ENCODE assay signal across 9 mouse cellular contexts in the genomic region with DNA sequence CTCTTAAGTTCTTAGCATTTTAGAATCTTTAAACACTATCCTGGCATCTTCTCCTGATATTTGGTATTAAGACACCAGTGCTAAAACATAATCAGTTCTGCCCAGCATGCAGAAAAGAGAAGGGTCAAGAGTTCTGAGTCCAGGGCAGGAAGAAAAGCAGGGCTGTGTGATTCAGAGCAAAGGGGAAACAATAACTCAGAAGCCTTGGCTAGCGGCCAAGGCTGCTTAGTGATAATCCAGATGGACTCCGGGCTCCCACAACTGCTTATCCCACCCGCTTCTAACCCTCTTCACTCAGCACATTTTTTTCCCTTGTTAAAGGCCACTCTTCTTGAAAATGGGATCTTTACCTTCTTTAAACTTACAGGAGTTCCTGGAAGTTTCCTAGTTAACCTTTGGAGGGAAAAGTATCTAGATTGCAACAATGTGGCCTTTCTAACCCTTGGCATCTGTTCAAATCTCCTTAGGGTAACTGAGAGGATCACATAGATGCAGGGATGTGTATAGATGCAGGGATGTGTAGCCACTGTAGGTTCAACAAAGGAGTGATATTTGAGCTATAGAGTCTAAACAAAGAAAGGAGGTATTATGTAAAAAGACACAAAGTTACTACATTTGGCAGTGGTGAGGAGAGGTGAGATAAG. TPM values are rescaled to one million over a fixed set of nuclear protein-coding genes. Genes with fewer than 3 reads are reported as not detected.
DNase-seq lines count a peak whose midpoint lies in the region; ATAC-seq and TF ChIP-seq lines count a peak whose summit lies in the region.
"Had no signal": no experiment of that assay in that cellular context is flagged by ENCODE, and none has a peak within 500 bp of the region (broad histone marks: within the 10 kb centered on the region; RNA-seq: fewer than 3 reads in every experiment).

No protein-coding gene starts in this region.

- ATAC-seq in hindbrain, postnatal 0 days, result no peak
- peak; percentile 47 for ATAC-seq in lung, postnatal 0 days
- ATAC-seq in stomach, embryonic 15.5 days (ENCODE audit: insufficient read depth, low FRiP score, low read depth), result no peak
- ATAC-seq in cerebellum, adult (ENCODE audit: insufficient number of reproducible peaks, low FRiP score, low TSS enrichment), result no peak

- H3K4me2 ChIP-seq in hindbrain, postnatal 0 days (ENCODE audit: low read depth, low read length), result no peak overlapping the region
- H3K4me2 ChIP-seq in lung, postnatal 0 days (replicated peaks; ENCODE audit: low read depth, low read length), result no peak overlapping the region
- H3K4me2 ChIP-seq in stomach, embryonic 15.5 days, result no peak overlapping the region

- DNase-seq in Muller cell, postnatal 12 days (ENCODE audit: inconsistent ontology term), result peak; percentile 74
- peak; percentile 84 for DNase-seq in adrenal gland, postnatal 14 days
- DNase-seq in gastrocnemius, postnatal 14 days, result peak; percentile 56
- peak; percentile 78 for DNase-seq in hindbrain, postnatal 0 days (ENCODE audit: low spot score)
- peak; percentile 78 for DNase-seq in lung, postnatal 0 days (ENCODE audit: low spot score)
- no peak for DNase-seq in thymus, postnatal 10 days (ENCODE audit: low spot score in 2 of 2)

- intact Hi-C loops in gastrocnemius, postnatal 14 days (cut with DNase I; ENCODE audit: low total_unique reads), result no loop called here

- no peak for TF ChIP-seq CTCF in hindbrain, postnatal 0 days (IDR thresholded peaks at IDR 0.05; ENCODE audit: low read depth)
- TF ChIP-seq CTCF in lung, postnatal 0 days (IDR thresholded peaks at IDR 0.05), result no peak

- H3K36me3 ChIP-seq in hindbrain, postnatal 0 days (ENCODE audit: insufficient read depth, low read length), result no peaks in the 10 kb centered on the region
- H3K36me3 ChIP-seq in lung, postnatal 0 days (ENCODE audit: insufficient read depth, low read length), result no peaks in the 10 kb centered on the region
- no peaks in the 10 kb centered on the region for H3K36me3 ChIP-seq in stomach, embryonic 15.5 days

- H3K9me3 ChIP-seq in hindbrain, postnatal 0 days (ENCODE audit: low read length), result no peaks in the 10 kb centered on the region
- no peaks in the 10 kb centered on the region for H3K9me3 ChIP-seq in lung, postnatal 0 days (ENCODE audit: low read length)
- no peaks in the 10 kb centered on the region for H3K9me3 ChIP-seq in stomach, embryonic 15.5 days

- H3K4me1 ChIP-seq in hindbrain, postnatal 0 days (ENCODE audit: insufficient read depth, low read length), result no peaks in the 10 kb centered on the region
- H3K4me1 ChIP-seq in lung, postnatal 0 days (ENCODE audit: insufficient read depth, low read depth, low read length), result peaks cover 3% of the 10 kb centered on the region; the same call in 1 of the 2 replicates
- H3K4me1 ChIP-seq in stomach, embryonic 15.5 days, result peaks cover 7% of the 10 kb centered on the region; the same call in 1 of the 2 replicates

- H3K9ac ChIP-seq in hindbrain, postnatal 0 days (replicated peaks; ENCODE audit: low read length), result no peak overlapping the region
- no peak overlapping the region for H3K9ac ChIP-seq in lung, postnatal 0 days (replicated peaks; ENCODE audit: low read depth)
- H3K9ac ChIP-seq in stomach, embryonic 15.5 days, result no peak overlapping the region

- no peaks in the 10 kb centered on the region for H3K27me3 ChIP-seq in hindbrain, postnatal 0 days (ENCODE audit: insufficient read depth, low read length)
- H3K27me3 ChIP-seq in lung, postnatal 0 days (replicated peaks; ENCODE audit: insufficient read depth, low read length), result no peaks in the 10 kb centered on the region
- no peaks in the 10 kb centered on the region for H3K27me3 ChIP-seq in stomach, embryonic 15.5 days (replicated peaks)

- H3K27ac ChIP-seq in hindbrain, postnatal 0 days, result 0 out of 2 replicates have a peak overlapping the region, but pooled peaks have one; percentile 20
- H3K27ac ChIP-seq in lung, postnatal 0 days (ENCODE audit: low read length), result peak overlapping the region; percentile 40
- peak overlapping the region; percentile 23; the same call in 1 of the 2 replicates for H3K27ac ChIP-seq in stomach, embryonic 15.5 days
- H3K27ac ChIP-seq: macrophage had no signal

- 17% methylated on average over 3 of the region's 3 CpGs for WGBS in hindbrain, postnatal 0 days
- WGBS in lung, postnatal 0 days, result 3% methylated on average over 3 of the region's 3 CpGs
- 7% methylated on average over 3 of the region's 3 CpGs for WGBS in stomach, embryonic 15.5 days

- no peak overlapping the region for H3K4me3 ChIP-seq in hindbrain, postnatal 0 days (ENCODE audit: low read length)
- no peak overlapping the region for H3K4me3 ChIP-seq in lung, postnatal 0 days (ENCODE audit: low read depth, low read length)
- H3K4me3 ChIP-seq in stomach, embryonic 15.5 days (replicated peaks), result no peak overlapping the region

- TF ChIP-seq EP300 in lung, postnatal 0 days (IDR thresholded peaks at IDR 0.05), result no peak

RNA-seq across cellular contexts. Expression of a gene that starts 33.1 kb away (rescaled TPM):
- 28.9 and 32.7 TPM in 2 replicates for total RNA-seq in adrenal gland, postnatal 14 days (2021)
- total RNA-seq in gastrocnemius, postnatal 14 days (2021), result 10 to 100 TPM; 11.8 to 12.1 TPM
- total RNA-seq in hindbrain, postnatal 0 days (2014; rRNA removed), result 9.8 and 12.0 TPM in 2 replicates
- polyA plus RNA-seq in hindbrain, postnatal 0 days (2015; fragmentation: Nextera tagmentation; extraction: Ambion mirVana), result 12.5 and 12.6 TPM in 2 replicates
- polyA plus RNA-seq in lung, postnatal 0 days (2015; fragmentation: Nextera tagmentation; extraction: Ambion mirVana), result 18.9 and 20.7 TPM in 2 replicates
- polyA plus RNA-seq in stomach, embryonic 15.5 days (2015; fragmentation: Nextera tagmentation; extraction: Ambion mirVana), result 17.6 and 19.1 TPM in 2 replicates

Comparison
In these comparisons a context has a peak if more than half of its experiments do, and no peak if none do; other contexts are left out.
1. DNase-seq: peak in Muller cell, postnatal 12 days (single experiment), adrenal gland, postnatal 14 days (single experiment), gastrocnemius, postnatal 14 days (single experiment), hindbrain, postnatal 0 days (single experiment) and lung, postnatal 0 days (single experiment); none in thymus, postnatal 10 days (0 of 2).
2. Peak in every context shown above with its lines, with median percentiles within 50 percentile points of each other: H3K27ac ChIP-seq.